Mouse (Mus musculus): ENCODE results near the gene Ptprk. TPM values are rescaled to one million over a fixed set of nuclear protein-coding genes. Genes with fewer than 3 reads are reported as not detected.

The Ptprk gene
- polyA plus RNA-seq, 1 experiment = 6.0 TPM

GRCm38 (mm10) chr10:28249047-28249446 lies 174.4 kb downstream of the Ptprk start:
- H3K27ac ChIP-seq (ENCODE audit: control insufficient read depth, insufficient read depth, low read length) = no peak overlapping the region
- no peak overlapping the region for H3K4me3 ChIP-seq (ENCODE audit: control insufficient read depth, insufficient read depth, low read length)
- 93% methylated on average over 4 of the region's 4 CpGs for WGBS
- TF ChIP-seq CTCF (IDR thresholded peaks at IDR 0.05; ENCODE audit: borderline replicate concordance, control insufficient read depth, extremely low read depth, insufficient read depth, low read length, poor library complexity) = no peak
- no peak for TF ChIP-seq POLR2A (IDR thresholded peaks at IDR 0.05; ENCODE audit: control insufficient read depth, extremely low read depth, insufficient read depth, low read length, poor library complexity)
- no peak for DNase-seq
- H3K4me1 ChIP-seq (replicated peaks; ENCODE audit: control insufficient read depth, insufficient read depth, low read length) = no peaks in the 10 kb centered on the region
- H3K36me3 ChIP-seq (ENCODE audit: control insufficient read depth, insufficient read depth, low read length) = no peaks in the 10 kb centered on the region
- no peaks in the 10 kb centered on the region for H3K27me3 ChIP-seq (ENCODE audit: control insufficient read depth, insufficient read depth, low read length)

- TF ChIP-seq CTCF (IDR thresholded peaks at IDR 0.05; ENCODE audit: borderline replicate concordance, control insufficient read depth, extremely low read depth, insufficient read depth, low read length, poor library complexity) (no peak), POLR2A (IDR thresholded peaks at IDR 0.05; ENCODE audit: control insufficient read depth, extremely low read depth, insufficient read depth, low read length, poor library complexity) (no peak)
- 89% methylated on average over 4 of the region's 4 CpGs for WGBS
These were observed 176.8 kb downstream of the Ptprk start for GRCm38 (mm10) chr10:28251385-28251784.

GRCm38 (mm10) chr10:28260651-28261050 lies 186.0 kb downstream of the Ptprk start:
- TF ChIP-seq POLR2A (IDR thresholded peaks at IDR 0.05; ENCODE audit: control insufficient read depth, extremely low read depth, insufficient read depth, low read length, poor library complexity) = no peak
- no peak for TF ChIP-seq CTCF (IDR thresholded peaks at IDR 0.05; ENCODE audit: borderline replicate concordance, control insufficient read depth, extremely low read depth, insufficient read depth, low read length, poor library complexity)
- no peak overlapping the region for H3K27ac ChIP-seq (ENCODE audit: control insufficient read depth, insufficient read depth, low read length)
- no peak for DNase-seq
- WGBS = 99% methylated on average over 2 of the region's 2 CpGs
- H3K4me3 ChIP-seq (ENCODE audit: control insufficient read depth, insufficient read depth, low read length) = no peak overlapping the region
- no peaks in the 10 kb centered on the region for H3K4me1 ChIP-seq (replicated peaks; ENCODE audit: control insufficient read depth, insufficient read depth, low read length)
- H3K27me3 ChIP-seq (ENCODE audit: control insufficient read depth, insufficient read depth, low read length) = no peaks in the 10 kb centered on the region
- no peaks in the 10 kb centered on the region for H3K36me3 ChIP-seq (ENCODE audit: control insufficient read depth, insufficient read depth, low read length)

More at GRCm38 (mm10) chr10:28251385-28251784, 176.8 kb downstream of the Ptprk start:
- Histone ChIP-seq H3K4me3 (ENCODE audit: control insufficient read depth, insufficient read depth, low read length) (no peak overlapping the region), H3K27me3 (ENCODE audit: control insufficient read depth, insufficient read depth, low read length) (no peaks in the 10 kb centered on the region), H3K27ac (ENCODE audit: control insufficient read depth, insufficient read depth, low read length) (no peak overlapping the region), H3K4me1 (replicated peaks; ENCODE audit: control insufficient read depth, insufficient read depth, low read length) (no peaks in the 10 kb centered on the region), H3K36me3 (ENCODE audit: control insufficient read depth, insufficient read depth, low read length) (no peaks in the 10 kb centered on the region)
- DNase-seq = no peak

DNA sequence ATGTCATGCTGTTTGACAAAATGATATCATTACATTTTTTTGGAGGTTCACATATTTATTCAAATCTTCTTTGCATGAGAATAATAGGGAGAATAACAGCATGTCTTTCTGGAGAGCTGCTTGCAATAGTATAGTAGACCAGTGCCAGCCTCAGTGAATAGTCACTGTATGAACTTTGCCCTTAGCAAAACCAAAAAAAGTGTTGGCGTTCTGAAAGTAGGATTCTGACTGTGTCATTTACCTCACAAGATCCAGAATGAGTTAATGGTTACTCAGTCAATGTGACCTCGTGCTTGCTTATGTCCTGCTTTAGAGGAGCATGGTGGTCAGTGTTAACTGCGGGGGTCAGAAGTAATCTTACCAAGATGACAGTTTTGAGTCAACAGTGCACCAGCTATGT lies 187.5 kb downstream of the Ptprk start:
- H3K36me3 ChIP-seq (ENCODE audit: control insufficient read depth, insufficient read depth, low read length) = no peaks in the 10 kb centered on the region
- no peaks in the 10 kb centered on the region for H3K27me3 ChIP-seq (ENCODE audit: control insufficient read depth, insufficient read depth, low read length)
- no peaks in the 10 kb centered on the region for H3K4me1 ChIP-seq (replicated peaks; ENCODE audit: control insufficient read depth, insufficient read depth, low read length)
- no peak overlapping the region for H3K4me3 ChIP-seq (ENCODE audit: control insufficient read depth, insufficient read depth, low read length)
- WGBS = 99% methylated on average over 3 of the region's 3 CpGs
- H3K27ac ChIP-seq (ENCODE audit: control insufficient read depth, insufficient read depth, low read length) = no peak overlapping the region
- TF ChIP-seq CTCF (IDR thresholded peaks at IDR 0.05; ENCODE audit: borderline replicate concordance, control insufficient read depth, extremely low read depth, insufficient read depth, low read length, poor library complexity) (no peak), POLR2A (IDR thresholded peaks at IDR 0.05; ENCODE audit: control insufficient read depth, extremely low read depth, insufficient read depth, low read length, poor library complexity) (no peak)
- no peak for DNase-seq

DNA sequence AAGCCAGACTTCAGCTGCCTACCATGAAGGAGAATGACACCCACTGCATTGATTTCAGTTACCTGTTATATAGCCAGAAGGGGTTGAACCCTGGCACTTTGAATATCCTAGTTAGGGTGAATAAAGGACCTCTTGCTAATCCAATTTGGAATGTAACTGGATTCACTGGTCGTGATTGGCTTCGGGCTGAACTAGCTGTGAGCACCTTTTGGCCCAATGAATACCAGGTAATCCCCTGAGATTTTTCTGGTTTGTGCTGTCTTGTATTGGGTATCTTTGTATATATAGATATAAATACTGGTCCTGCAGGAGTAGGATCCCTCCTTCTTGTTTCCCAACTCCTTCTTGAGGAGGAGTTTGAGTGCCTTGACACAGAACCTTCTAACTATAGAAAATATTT lies 188.9 kb downstream of the Ptprk start:
- DNase-seq = no peak
- Histone ChIP-seq H3K4me3 (ENCODE audit: control insufficient read depth, insufficient read depth, low read length) (no peak overlapping the region), H3K36me3 (ENCODE audit: control insufficient read depth, insufficient read depth, low read length) (no peaks in the 10 kb centered on the region), H3K4me1 (replicated peaks; ENCODE audit: control insufficient read depth, insufficient read depth, low read length) (no peaks in the 10 kb centered on the region), H3K27ac (ENCODE audit: control insufficient read depth, insufficient read depth, low read length) (no peak overlapping the region), H3K27me3 (ENCODE audit: control insufficient read depth, insufficient read depth, low read length) (no peaks in the 10 kb centered on the region)
- 94% methylated on average over 2 of the region's 2 CpGs for WGBS
- no peak for TF ChIP-seq CTCF (IDR thresholded peaks at IDR 0.05; ENCODE audit: borderline replicate concordance, control insufficient read depth, extremely low read depth, insufficient read depth, low read length, poor library complexity)
- TF ChIP-seq POLR2A (IDR thresholded peaks at IDR 0.05; ENCODE audit: control insufficient read depth, extremely low read depth, insufficient read depth, low read length, poor library complexity) = no peak

DNA sequence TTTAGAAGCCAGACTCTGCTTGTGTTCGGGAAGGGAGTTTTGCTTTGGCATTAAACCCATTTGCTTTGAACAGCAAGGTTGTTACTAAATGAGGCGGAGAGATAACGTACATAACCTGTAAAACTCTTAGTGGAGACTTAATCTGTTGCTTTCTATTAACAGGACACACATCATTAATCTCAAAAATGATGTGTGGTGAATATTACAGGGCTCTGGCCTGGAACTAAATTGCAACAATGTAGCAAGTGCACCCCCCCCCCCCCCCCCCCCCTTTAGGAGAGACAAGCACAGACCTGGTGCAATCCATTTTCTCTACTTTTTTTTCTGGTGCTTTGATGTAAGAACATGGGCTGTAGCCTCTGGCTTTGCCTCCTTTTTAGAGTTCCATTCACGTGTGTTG lies 195.7 kb downstream of the Ptprk start:
- no peaks in the 10 kb centered on the region for H3K36me3 ChIP-seq (ENCODE audit: control insufficient read depth, insufficient read depth, low read length)
- 93% methylated on average over 4 of the region's 4 CpGs for WGBS

More for the DNA sequence above, 195.7 kb downstream of the Ptprk start:
- H3K27me3 ChIP-seq (ENCODE audit: control insufficient read depth, insufficient read depth, low read length) = no peaks in the 10 kb centered on the region
- TF ChIP-seq POLR2A (IDR thresholded peaks at IDR 0.05; ENCODE audit: control insufficient read depth, extremely low read depth, insufficient read depth, low read length, poor library complexity) (no peak), CTCF (IDR thresholded peaks at IDR 0.05; ENCODE audit: borderline replicate concordance, control insufficient read depth, extremely low read depth, insufficient read depth, low read length, poor library complexity) (no peak)
- no peaks in the 10 kb centered on the region for H3K4me1 ChIP-seq (replicated peaks; ENCODE audit: control insufficient read depth, insufficient read depth, low read length)
- H3K4me3 ChIP-seq (ENCODE audit: control insufficient read depth, insufficient read depth, low read length) = no peak overlapping the region
- H3K27ac ChIP-seq (ENCODE audit: control insufficient read depth, insufficient read depth, low read length) = no peak overlapping the region
- DNase-seq = no peak
